Mouse (Mus musculus) megakaryocyte, embryonic 14.5 days (primary cell): ENCODE data around the gene Cdh22.

Experiments
- FLI1 ChIP-seq: IDR thresholded peaks from 2 replicates; pipeline ENCODE4 v1.6.1; 2012; ENCODE audit warnings: low read length, inconsistent platforms, mixed read lengths
- GATA1 ChIP-seq: IDR thresholded peaks from 3 replicates; pipeline ENCODE4 v1.6.1; 2012; ENCODE audit warnings: mixed read lengths, low read length, inconsistent platforms, borderline replicate concordance

- TF ChIP-seq GATA1 (no peak), FLI1 (no peak)
Measured at GRCm38 (mm10) chr2:165077055-165077454, 157.6 kb downstream of the Cdh22 start.
